Mouse (Mus musculus): ENCODE data around the gene Mob3b.

- TF ChIP-seq CTCF (IDR thresholded peaks at IDR 0.05; ENCODE audit: extremely low read depth, insufficient read depth, low read length) (no peak), POLR2A (IDR thresholded peaks at IDR 0.05; ENCODE audit: extremely low read depth, insufficient read depth, low read length) (no peak)
Observed at GRCm38 (mm10) chr4:35006056-35006455, 151.2 kb downstream of the Mob3b start.
